In genomic region chr2:35510920-35511319, GRCm38 (mm10) we compare ENCODE assay signal across 16 mouse cellular contexts. TPM values are rescaled to one million over a fixed set of nuclear protein-coding genes. Genes with fewer than 3 reads are reported as not detected.
A peak's percentile ranks its signal among the peaks of the same experiment; 100 is the strongest.
DNase-seq lines count a peak whose midpoint lies in the region; ATAC-seq lines count a peak whose summit lies in the region.
"Had no signal": no experiment of that assay in that cellular context is flagged by ENCODE, and none has a peak within 500 bp of the region (broad histone marks: within the 10 kb centered on the region; RNA-seq: fewer than 3 reads in every experiment).

No protein-coding gene starts in this region.

- no peak overlapping the region for H3K4me2 ChIP-seq in embryonic facial prominence, embryonic 14.5 days (ENCODE audit: low read depth, low read length)
- H3K4me2 ChIP-seq in limb, embryonic 15.5 days, result no peak overlapping the region
- H3K4me2 ChIP-seq: hindbrain, embryonic 14.5 days; midbrain, embryonic 15.5 days; neural tube, embryonic 12.5 days had no signal

- ATAC-seq in embryonic facial prominence, embryonic 14.5 days (ENCODE audit: low read depth), result peak; percentile 30; the same call in 1 of the 2 replicates
- ATAC-seq in limb, embryonic 15.5 days (ENCODE audit: insufficient number of reproducible peaks, low FRiP score, low TSS enrichment, low read depth), result no peak
- ATAC-seq: forebrain, embryonic 14.5 days; midbrain, embryonic 15.5 days had no signal

- no peak overlapping the region for H3K9ac ChIP-seq in embryonic facial prominence, embryonic 14.5 days (ENCODE audit: low read depth, low read length)
- H3K9ac ChIP-seq in limb, embryonic 15.5 days, result no peak overlapping the region
- H3K9ac ChIP-seq: hindbrain, embryonic 14.5 days; liver, embryonic 14.5 days; midbrain, embryonic 15.5 days; neural tube, embryonic 12.5 days had no signal

- peak; percentile 39 for DNase-seq in adrenal gland, postnatal 14 days
- no peak for DNase-seq in adrenal gland, adult 8-10 months
- peak; percentile 20 to 36 for DNase-seq in kidney, postnatal 4 days
- DNase-seq in kidney, adult 11 months, result no peak
- DNase-seq in embryonic facial prominence, embryonic 14.5 days (ENCODE audit: low spot score), result peak; percentile 59
- no peak for DNase-seq in frontal cortex, postnatal 36 days (ENCODE audit: low spot score in 2 of 2)
- DNase-seq in frontal cortex, postnatal 14 days (ENCODE audit: low spot score in 2 of 2), result no peak
- DNase-seq: kidney, adult 8-10 months; spleen, adult 18-20 months had no signal

- no peak overlapping the region for H3K27ac ChIP-seq in embryonic facial prominence, embryonic 14.5 days (replicated peaks; ENCODE audit: low read depth, low read length)
- H3K27ac ChIP-seq in limb, embryonic 15.5 days, result peak overlapping the region; percentile 38; the same call in 1 of the 2 replicates
- H3K27ac ChIP-seq: hindbrain, embryonic 14.5 days; liver, embryonic 14.5 days; macrophage; midbrain, embryonic 15.5 days; neural tube, embryonic 12.5 days had no signal

- H3K9me3 ChIP-seq in embryonic facial prominence, embryonic 14.5 days (ENCODE audit: control insufficient read depth, low read length), result no peaks in the 10 kb centered on the region
- no peaks in the 10 kb centered on the region for H3K9me3 ChIP-seq in limb, embryonic 15.5 days
- H3K9me3 ChIP-seq: midbrain, embryonic 15.5 days; neural tube, embryonic 12.5 days had no signal

- 25% methylated on average over 1 of the region's 1 CpGs for WGBS in embryonic facial prominence, embryonic 14.5 days
- WGBS in limb, embryonic 15.5 days, result 10% methylated on average over 1 of the region's 1 CpGs

- H3K36me3 ChIP-seq in embryonic facial prominence, embryonic 14.5 days (ENCODE audit: control insufficient read depth, insufficient read depth, low read length), result no peaks in the 10 kb centered on the region
- H3K36me3 ChIP-seq in limb, embryonic 15.5 days, result no peaks in the 10 kb centered on the region
- H3K36me3 ChIP-seq: midbrain, embryonic 15.5 days; neural tube, embryonic 12.5 days had no signal

- no peaks in the 10 kb centered on the region for H3K27me3 ChIP-seq in embryonic facial prominence, embryonic 14.5 days (replicated peaks; ENCODE audit: control insufficient read depth, insufficient read depth, low read length)
- no peaks in the 10 kb centered on the region for H3K27me3 ChIP-seq in limb, embryonic 15.5 days
- H3K27me3 ChIP-seq: midbrain, embryonic 15.5 days; neural tube, embryonic 12.5 days had no signal

- peaks cover 44% of the 10 kb centered on the region for H3K4me1 ChIP-seq in embryonic facial prominence, embryonic 14.5 days (ENCODE audit: control insufficient read depth, insufficient read depth, low read length)
- peaks cover 69% of the 10 kb centered on the region for H3K4me1 ChIP-seq in limb, embryonic 15.5 days

- no peak overlapping the region for H3K4me3 ChIP-seq in embryonic facial prominence, embryonic 14.5 days (ENCODE audit: low read depth, low read length)
- H3K4me3 ChIP-seq in limb, embryonic 15.5 days, result no peak overlapping the region
- H3K4me3 ChIP-seq: midbrain, embryonic 15.5 days; neural tube, embryonic 12.5 days had no signal

RNA-seq across cellular contexts. Expression of gene Dab2ip, which starts 47.1 kb away (rescaled TPM):
- total RNA-seq in adrenal gland, postnatal 14 days (2021), result 69.6 and 73.3 TPM in 2 replicates
- total RNA-seq in adrenal gland, adult 8-10 months (2022), result 10 to 100 TPM; 84.5 to 95.8 (median 90.0) TPM
- polyA plus RNA-seq in embryonic facial prominence, embryonic 14.5 days (2014; fragmentation: Nextera tagmentation; extraction: Ambion mirVana), result 42.8 and 50.5 TPM in 2 replicates
- 57.8 and 60.6 TPM in 2 replicates for polyA plus RNA-seq in limb, embryonic 15.5 days (2015; fragmentation: Nextera tagmentation; extraction: Ambion mirVana)

RNA-seq across cellular contexts. Expression of gene Ggta1, which starts 47.9 kb away (rescaled TPM):
- 14.3 and 16.6 TPM in 2 replicates for total RNA-seq in adrenal gland, postnatal 14 days (2021)
- 10 to 100 TPM in 3 of 4 experiments, 1 to 10 TPM in 1; 8.8 to 14.1 (median 10.8) TPM for total RNA-seq in adrenal gland, adult 8-10 months (2022)
- 32.5 and 35.7 TPM in 2 replicates for polyA plus RNA-seq in embryonic facial prominence, embryonic 14.5 days (2014; fragmentation: Nextera tagmentation; extraction: Ambion mirVana)
- 34.2 and 37.5 TPM in 2 replicates for polyA plus RNA-seq in limb, embryonic 15.5 days (2015; fragmentation: Nextera tagmentation; extraction: Ambion mirVana)

Comparison
In these comparisons a context has a peak if more than half of its experiments do, and no peak if none do; other contexts are left out.
1. DNase-seq: peak in adrenal gland, postnatal 14 days (single experiment), kidney, postnatal 4 days (2 of 2) and embryonic facial prominence, embryonic 14.5 days (single experiment); none in adrenal gland, adult 8-10 months (single experiment), kidney, adult 11 months (single experiment), frontal cortex, postnatal 36 days (0 of 2) and frontal cortex, postnatal 14 days (0 of 2).